Mouse (Mus musculus): ENCODE results near the gene Lpin2. TPM values are rescaled to one million over a fixed set of nuclear protein-coding genes. Genes with fewer than 3 reads are reported as not detected.

The Lpin2 gene
- polyA plus RNA-seq, 1 experiment from 2014 or later, result 65.8 TPM

DNA sequence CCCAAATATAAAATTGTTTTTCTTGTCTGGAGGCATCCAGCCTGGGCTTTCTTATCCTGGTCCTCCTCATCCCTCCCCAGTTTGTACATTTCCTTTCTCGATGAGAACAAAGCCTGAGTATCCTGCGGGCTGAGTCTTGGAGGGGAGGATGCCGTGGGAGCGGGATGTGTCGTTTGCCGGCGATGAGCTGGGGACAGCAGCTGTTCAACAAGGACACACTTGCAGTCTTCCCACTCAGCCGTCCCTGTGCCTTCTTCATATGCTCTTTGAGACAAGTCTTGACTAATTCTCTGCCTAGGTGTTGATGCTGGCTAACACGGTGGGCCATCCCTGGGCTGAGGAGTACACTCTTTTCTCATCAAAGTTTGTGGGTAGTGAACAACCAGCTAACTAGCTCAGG, 13.5 kb upstream of the Lpin2 start:
- no peak overlapping the region for H3K4me2 ChIP-seq (replicated peaks; ENCODE audit: low read depth, low read length)
- H3K4me3 ChIP-seq (ENCODE audit: low read length), result no peak overlapping the region
- no peak overlapping the region for H3K9ac ChIP-seq (replicated peaks; ENCODE audit: low read length)
- H3K27ac ChIP-seq (ENCODE audit: low read length), result no peak overlapping the region
- peak; percentile 19; the same call in 1 of the 2 replicates for ATAC-seq (ENCODE audit: low FRiP score, low TSS enrichment)
- H3K4me1 ChIP-seq (ENCODE audit: insufficient read depth, low read length), result peaks cover 12% of the 10 kb centered on the region
- H3K9me3 ChIP-seq (ENCODE audit: low read length), result no peaks in the 10 kb centered on the region
- WGBS, result 37% methylated on average over 9 of the region's 9 CpGs
- H3K36me3 ChIP-seq (ENCODE audit: insufficient read depth, low read length), result no peaks in the 10 kb centered on the region
- no peaks in the 10 kb centered on the region for H3K27me3 ChIP-seq (ENCODE audit: insufficient read depth, low read length)

DNA sequence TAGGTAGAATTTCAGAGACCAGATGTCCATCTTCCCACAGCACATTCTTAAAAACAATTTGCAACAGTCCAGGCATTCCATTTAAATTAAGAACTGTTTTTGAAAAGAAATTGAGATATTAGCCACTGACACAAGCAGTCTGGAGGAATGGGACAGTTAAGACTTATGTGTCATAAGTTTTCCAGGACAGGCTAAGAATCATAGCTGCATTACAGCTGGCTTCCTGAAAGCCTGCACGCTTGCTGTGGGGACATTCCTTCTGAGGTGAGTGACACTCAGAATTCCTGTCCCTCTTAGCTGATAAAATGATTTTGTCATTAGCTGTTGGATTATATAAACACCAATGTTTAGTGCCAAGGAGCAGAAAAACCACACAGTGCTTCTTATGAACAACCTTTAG, 12.7 kb upstream of the Lpin2 start:
- H3K9ac ChIP-seq (replicated peaks; ENCODE audit: low read length), result no peak overlapping the region
- H3K9me3 ChIP-seq (ENCODE audit: low read length), result no peaks in the 10 kb centered on the region
- no peak overlapping the region for H3K4me2 ChIP-seq (replicated peaks; ENCODE audit: low read depth, low read length)
- WGBS, result 63% methylated on average over 1 of the region's 1 CpGs
- no peaks in the 10 kb centered on the region for H3K27me3 ChIP-seq (ENCODE audit: insufficient read depth, low read length)
- H3K4me1 ChIP-seq (ENCODE audit: insufficient read depth, low read length), result peaks cover 10% of the 10 kb centered on the region
- ATAC-seq (ENCODE audit: low FRiP score, low TSS enrichment), result no peak
- H3K36me3 ChIP-seq (ENCODE audit: insufficient read depth, low read length), result no peaks in the 10 kb centered on the region
- H3K4me3 ChIP-seq (ENCODE audit: low read length), result no peak overlapping the region
- no peak overlapping the region for H3K27ac ChIP-seq (ENCODE audit: low read length)

DNA sequence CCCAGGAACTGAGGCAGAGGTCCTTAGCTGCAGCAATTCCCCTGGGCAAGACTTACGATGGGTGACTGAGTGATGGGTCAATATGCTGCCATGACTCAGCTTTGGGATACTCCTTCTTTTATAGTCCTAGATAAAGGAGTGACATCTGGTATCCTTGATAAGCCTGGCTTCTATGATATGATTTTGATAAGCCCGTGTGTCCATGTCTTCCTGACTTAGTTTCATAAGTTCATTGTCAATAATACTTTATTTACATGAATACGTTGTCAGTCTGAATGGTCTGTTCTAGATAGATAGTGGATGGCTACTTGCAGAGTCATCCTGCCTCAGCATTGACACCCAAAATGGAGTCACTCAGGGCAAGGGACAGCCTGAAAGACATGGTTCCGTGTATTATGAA, 11.2 kb upstream of the Lpin2 start:
- WGBS, result 88% methylated on average over 4 of the region's 4 CpGs
- Histone ChIP-seq H3K9me3 (ENCODE audit: low read length) (no peaks in the 10 kb centered on the region), H3K27me3 (ENCODE audit: insufficient read depth, low read length) (no peaks in the 10 kb centered on the region), H3K9ac (replicated peaks; ENCODE audit: low read length) (no peak overlapping the region), H3K4me3 (ENCODE audit: low read length) (no peak overlapping the region), H3K27ac (ENCODE audit: low read length) (no peak overlapping the region), H3K36me3 (ENCODE audit: insufficient read depth, low read length) (no peaks in the 10 kb centered on the region), H3K4me2 (replicated peaks; ENCODE audit: low read depth, low read length) (no peak overlapping the region), H3K4me1 (ENCODE audit: insufficient read depth, low read length) (peaks cover 5% of the 10 kb centered on the region; the same call in 1 of the 2 replicates)
- no peak for ATAC-seq (ENCODE audit: low FRiP score, low TSS enrichment)

DNA sequence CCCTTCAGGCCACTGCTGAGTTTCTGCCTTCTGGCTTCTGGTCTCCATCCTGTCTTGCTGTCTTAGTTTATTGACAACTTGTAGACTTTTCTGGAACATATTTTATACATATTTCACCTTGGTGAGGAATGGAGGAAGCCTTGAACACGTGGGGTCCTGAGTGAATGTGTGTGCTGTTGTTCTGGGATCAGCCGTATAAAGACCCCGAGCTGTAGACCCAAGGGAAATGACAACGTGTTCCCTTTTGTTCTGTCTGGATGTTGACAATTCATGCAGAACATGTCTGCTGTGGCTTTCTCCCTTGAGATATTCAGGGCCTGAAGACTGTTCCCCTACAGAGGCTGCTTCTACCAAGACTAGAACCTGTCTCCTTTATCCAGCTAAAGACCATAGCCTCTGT, 5.0 kb upstream of the Lpin2 start:
- H3K9ac ChIP-seq (replicated peaks; ENCODE audit: low read length), result no peak overlapping the region
- no peak overlapping the region for H3K4me2 ChIP-seq (replicated peaks; ENCODE audit: low read depth, low read length)
- H3K4me1 ChIP-seq (ENCODE audit: insufficient read depth, low read length), result peaks cover 21% of the 10 kb centered on the region
- 65% methylated on average over 4 of the region's 4 CpGs for WGBS
- no peaks in the 10 kb centered on the region for H3K27me3 ChIP-seq (ENCODE audit: insufficient read depth, low read length)
- H3K36me3 ChIP-seq (ENCODE audit: insufficient read depth, low read length), result no peaks in the 10 kb centered on the region
- ATAC-seq (ENCODE audit: low FRiP score, low TSS enrichment), result no peak
- H3K27ac ChIP-seq (ENCODE audit: low read length), result no peak overlapping the region
- H3K9me3 ChIP-seq (ENCODE audit: low read length), result no peaks in the 10 kb centered on the region
- no peak overlapping the region for H3K4me3 ChIP-seq (ENCODE audit: low read length)

DNA sequence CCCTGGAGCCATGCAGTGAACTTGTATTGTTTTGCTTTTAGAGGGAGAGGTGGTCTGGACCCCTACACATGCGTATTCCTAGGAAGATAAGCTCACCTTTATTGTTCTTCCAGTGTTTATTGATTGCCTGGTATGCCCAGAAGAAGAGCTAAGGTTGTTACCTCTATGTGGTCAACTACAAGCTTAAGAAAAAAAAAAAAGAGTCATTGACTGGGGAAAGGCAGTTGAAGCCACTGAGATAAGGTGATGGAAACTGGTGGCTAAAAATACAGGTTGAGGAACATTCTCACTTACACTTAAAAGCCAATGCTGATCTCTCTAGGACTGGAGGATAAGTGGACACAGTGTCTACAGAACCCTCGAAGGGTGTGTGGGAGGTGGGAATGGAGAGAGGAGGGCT, 4.4 kb upstream of the Lpin2 start:
- H3K27ac ChIP-seq (ENCODE audit: low read length), result no peak overlapping the region; the same call in 1 of the 2 replicates
- H3K27me3 ChIP-seq (ENCODE audit: insufficient read depth, low read length), result no peaks in the 10 kb centered on the region
- no peak overlapping the region for H3K4me2 ChIP-seq (replicated peaks; ENCODE audit: low read depth, low read length)
- no peak for ATAC-seq (ENCODE audit: low FRiP score, low TSS enrichment)
- 65% methylated on average over 2 of the region's 2 CpGs for WGBS
- H3K36me3 ChIP-seq (ENCODE audit: insufficient read depth, low read length), result no peaks in the 10 kb centered on the region
- no peak overlapping the region for H3K4me3 ChIP-seq (ENCODE audit: low read length)
- no peaks in the 10 kb centered on the region for H3K9me3 ChIP-seq (ENCODE audit: low read length)
- peaks cover 26% of the 10 kb centered on the region for H3K4me1 ChIP-seq (ENCODE audit: insufficient read depth, low read length)
- H3K9ac ChIP-seq (replicated peaks; ENCODE audit: low read length), result no peak overlapping the region

DNA sequence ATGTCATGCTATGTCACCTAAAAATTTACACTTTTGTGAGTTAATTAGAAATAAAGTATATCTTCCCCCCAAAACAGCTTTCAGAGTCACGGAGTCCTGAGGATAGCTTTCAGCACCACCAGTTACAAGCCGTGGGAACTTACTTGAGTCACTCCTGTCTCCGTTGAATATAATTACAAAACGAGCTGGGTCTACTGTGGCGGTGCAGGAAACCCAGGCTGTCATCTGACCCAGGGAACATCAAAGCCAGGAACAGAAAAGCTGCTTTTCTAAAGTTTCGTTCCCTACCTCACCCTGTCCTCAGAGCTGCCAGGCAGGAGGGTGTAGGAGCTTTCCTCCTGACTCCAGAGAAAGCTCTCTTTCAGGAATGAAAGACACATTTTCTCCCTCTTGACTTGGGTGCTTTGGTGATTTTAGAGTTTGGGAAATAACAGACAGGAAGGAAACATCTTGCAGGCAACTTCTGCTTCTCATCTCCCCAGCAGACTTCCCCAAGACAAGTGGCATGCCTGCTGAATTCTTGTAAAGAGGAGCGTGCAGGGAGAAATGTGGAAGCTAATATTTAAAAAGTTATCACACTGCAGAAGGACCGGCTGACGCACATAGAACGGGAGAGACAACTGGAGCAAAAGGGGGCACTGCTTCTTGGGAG, 3.7 kb upstream of the Lpin2 start:
- Histone ChIP-seq H3K4me2 (replicated peaks; ENCODE audit: low read depth, low read length) (peak overlapping the region; percentile 17; the same call in 1 of the 2 replicates), H3K27ac (ENCODE audit: low read length) (peak overlapping the region; percentile 45), H3K4me1 (ENCODE audit: insufficient read depth, low read length) (peaks cover 26% of the 10 kb centered on the region), H3K36me3 (ENCODE audit: insufficient read depth, low read length) (no peaks in the 10 kb centered on the region), H3K27me3 (ENCODE audit: insufficient read depth, low read length) (no peaks in the 10 kb centered on the region), H3K9me3 (ENCODE audit: low read length) (no peaks in the 10 kb centered on the region), H3K9ac (replicated peaks; ENCODE audit: low read length) (no peak overlapping the region; the same call in 1 of the 2 replicates), H3K4me3 (ENCODE audit: low read length) (no peak overlapping the region)
- WGBS, result 23% methylated on average over 10 of the region's 10 CpGs
- ATAC-seq (ENCODE audit: low FRiP score, low TSS enrichment), result 0 out of 2 replicates have a peak, but pooled peaks have one; percentile 1

DNA sequence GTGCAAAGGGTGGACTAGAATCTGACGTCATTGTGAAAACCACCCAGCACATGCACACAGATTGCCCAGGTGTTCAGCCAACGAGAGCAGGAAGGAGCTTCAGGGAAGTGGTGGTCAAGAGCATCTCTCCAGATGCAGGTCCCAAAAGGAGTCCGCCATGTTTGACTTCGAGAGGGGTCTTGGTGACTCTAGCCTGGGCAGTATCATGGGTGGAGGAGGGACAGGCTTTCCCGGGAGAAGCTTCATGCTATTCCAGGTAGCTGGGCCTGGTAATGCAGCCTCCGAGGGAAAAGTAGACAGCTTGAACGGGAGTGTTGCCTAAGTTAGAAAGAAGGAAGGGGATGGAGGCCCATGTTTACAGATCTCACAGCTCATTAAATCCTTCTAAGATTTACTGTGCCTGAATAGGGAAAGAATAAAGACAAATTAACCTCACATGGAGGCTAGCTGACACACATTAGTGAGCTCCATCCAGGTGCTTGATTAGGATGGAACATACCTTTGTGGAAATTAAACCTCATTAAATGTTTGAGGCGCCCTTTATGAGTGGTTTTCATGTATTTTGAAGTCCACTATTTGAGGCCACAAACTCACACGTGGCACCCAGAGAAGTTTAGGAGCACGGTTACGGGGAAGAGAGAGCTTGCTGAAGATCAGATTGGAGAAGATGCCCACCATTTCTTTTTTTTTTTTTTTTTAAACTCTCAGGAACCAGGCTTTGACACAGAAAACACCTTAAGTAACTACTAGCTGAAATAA, 2.6 kb upstream of the Lpin2 start:
- H3K4me2 ChIP-seq (replicated peaks; ENCODE audit: low read depth, low read length), result no peak overlapping the region
- peak overlapping the region; percentile 67 for H3K27ac ChIP-seq (ENCODE audit: low read length)
- H3K4me3 ChIP-seq (ENCODE audit: low read length), result no peak overlapping the region
- ATAC-seq (ENCODE audit: low FRiP score, low TSS enrichment), result no peak
- H3K36me3 ChIP-seq (ENCODE audit: insufficient read depth, low read length), result no peaks in the 10 kb centered on the region
- WGBS, result 54% methylated on average over 11 of the region's 11 CpGs
- H3K9ac ChIP-seq (replicated peaks; ENCODE audit: low read length), result no peak overlapping the region
- no peaks in the 10 kb centered on the region for H3K27me3 ChIP-seq (ENCODE audit: insufficient read depth, low read length)
- no peaks in the 10 kb centered on the region for H3K9me3 ChIP-seq (ENCODE audit: low read length)
- H3K4me1 ChIP-seq (ENCODE audit: insufficient read depth, low read length), result peaks cover 27% of the 10 kb centered on the region

DNA sequence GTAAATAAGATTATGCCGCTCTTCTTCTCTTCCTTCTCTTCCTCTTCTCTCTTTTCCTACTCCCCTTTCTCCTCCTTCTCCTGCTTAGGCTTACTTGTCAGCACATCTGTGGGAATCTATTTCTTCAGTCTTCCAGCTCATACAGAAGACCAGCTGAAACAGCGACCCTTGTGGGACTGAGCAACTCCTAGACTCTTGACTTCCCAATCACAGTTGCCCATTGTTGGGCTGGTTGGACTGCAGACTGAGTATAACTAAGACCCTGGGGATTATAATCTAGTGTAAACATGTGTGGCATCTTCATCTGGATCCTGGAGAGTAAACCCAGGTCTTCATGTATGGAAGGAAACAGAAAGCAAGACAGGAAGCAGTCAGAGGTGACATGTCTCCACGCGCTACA, 1.8 kb upstream of the Lpin2 start:
- no peaks in the 10 kb centered on the region for H3K27me3 ChIP-seq (ENCODE audit: insufficient read depth, low read length)
- no peak overlapping the region for H3K27ac ChIP-seq (ENCODE audit: low read length)
- H3K36me3 ChIP-seq (ENCODE audit: insufficient read depth, low read length), result no peaks in the 10 kb centered on the region
- no peak overlapping the region for H3K4me2 ChIP-seq (replicated peaks; ENCODE audit: low read depth, low read length)
- no peak for ATAC-seq (ENCODE audit: low FRiP score, low TSS enrichment)
- WGBS, result 98% methylated on average over 4 of the region's 4 CpGs
- H3K9me3 ChIP-seq (ENCODE audit: low read length), result no peaks in the 10 kb centered on the region
- H3K9ac ChIP-seq (replicated peaks; ENCODE audit: low read length), result no peak overlapping the region
- H3K4me3 ChIP-seq (ENCODE audit: low read length), result no peak overlapping the region
- H3K4me1 ChIP-seq (ENCODE audit: insufficient read depth, low read length), result peaks cover 36% of the 10 kb centered on the region

DNA sequence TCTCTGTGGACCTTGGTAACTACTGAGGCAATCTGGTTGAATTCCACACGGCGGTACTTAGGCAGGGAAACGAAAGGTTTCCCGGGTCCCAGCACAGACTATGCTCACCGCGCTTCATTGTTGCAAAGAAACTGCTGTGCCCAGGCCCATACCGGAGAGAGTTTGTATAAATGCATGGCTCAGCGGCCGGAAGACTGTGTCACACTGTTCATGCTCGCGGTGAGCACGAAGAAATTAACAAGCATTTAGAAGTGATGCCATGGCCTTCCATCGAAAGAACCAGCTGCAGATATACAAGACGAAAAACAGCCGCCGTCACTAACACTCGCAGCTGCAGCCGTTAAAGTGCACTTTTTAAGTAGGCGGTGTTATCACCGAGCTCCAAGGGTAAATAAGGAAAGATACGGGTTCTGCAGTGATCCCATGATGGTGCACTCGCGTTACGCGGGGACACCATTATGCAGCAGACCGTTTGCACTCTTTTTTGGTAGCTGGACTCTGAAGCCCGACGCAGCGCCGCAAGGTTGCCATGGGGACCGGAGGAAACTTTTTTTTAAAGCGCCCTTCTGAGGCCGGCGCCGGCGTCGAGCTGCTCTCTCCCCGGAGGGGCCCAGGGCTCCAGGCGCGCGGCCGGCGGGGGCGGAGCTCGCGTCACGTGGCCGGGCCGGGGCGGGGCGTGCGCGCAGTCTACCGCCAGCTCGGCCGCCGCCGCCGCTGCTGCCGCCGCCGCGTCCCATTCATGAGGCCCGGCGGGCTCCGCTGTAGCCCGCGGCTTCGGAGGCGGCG, 704 bp downstream of the Lpin2 start:
- Histone ChIP-seq H3K27ac (ENCODE audit: low read length) (peak overlapping the region; percentile 87), H3K36me3 (ENCODE audit: insufficient read depth, low read length) (no peaks in the 10 kb centered on the region)
- peak; percentile 97 for ATAC-seq (ENCODE audit: low FRiP score, low TSS enrichment)

More for the DNA sequence above, 704 bp downstream of the Lpin2 start:
- Histone ChIP-seq H3K4me1 (ENCODE audit: insufficient read depth, low read length) (peaks cover 59% of the 10 kb centered on the region), H3K9ac (replicated peaks; ENCODE audit: low read length) (peak overlapping the region; percentile 98), H3K9me3 (ENCODE audit: low read length) (no peaks in the 10 kb centered on the region), H3K4me3 (ENCODE audit: low read length) (peak overlapping the region; percentile 88), H3K4me2 (replicated peaks; ENCODE audit: low read depth, low read length) (peak overlapping the region; percentile 86), H3K27me3 (ENCODE audit: insufficient read depth, low read length) (no peaks in the 10 kb centered on the region)
- under 1% methylated on average over 66 of the region's 71 CpGs for WGBS

All from kidney, embryonic 16.5 days (tissue).